Mouse (Mus musculus) ES-Bruce4 (cell line): ENCODE results near the gene Tcte2.

ENCODE experiments used
- CTCF ChIP-seq: IDR thresholded peaks from one replicate; pipeline ENCODE4 v1.8.1; 2011; ENCODE audit warnings: low read depth, low read length
- POLR2A ChIP-seq: IDR thresholded peaks from one replicate; pipeline ENCODE4 v1.8.1; 2011; ENCODE audit warnings: low read length; ENCODE audit not compliant: insufficient read depth

- TF ChIP-seq POLR2A: no peak
- no peak for TF ChIP-seq CTCF
Observed at GRCm38 (mm10) chr17:13742334-13742733, 19.3 kb downstream of the Tcte2 start.
